Mouse (Mus musculus) CD4-positive helper T cell, adult 2 months (primary cell): Measurements from ENCODE around the gene Haus8.
"Not testable (repeated sequence)": the region's sequence is repeated elsewhere in the genome, so short reads cannot be mapped to it uniquely, and the experiment has no call there.

ENCODE experiments used
- DNase-seq: peaks from one replicate; pipeline ENCODE4 v3.0.0-alpha.2; 2012; ENCODE audit warnings: low read depth, missing footprints, low spot score

Haus8 gene

GRCm38 (mm10) chr8:71272286-71273150 is at the start of gene Haus8, which contains the start of gene Myo9b:
Haus8 (minus strand) TSS chr8:71272934.
Myo9b (plus strand) TSS chr8:71272714.
- DNase-seq = peak; percentile 99

GRCm38 (mm10) chr8:71319760-71320159 is 47.0 kb upstream of the Haus8 start:
- DNase-seq = not testable (repeated sequence)

- not testable (repeated sequence) for DNase-seq
These were observed 45.9 kb upstream of the Haus8 start for GRCm38 (mm10) chr8:71318610-71319009.

GRCm38 (mm10) chr8:71316486-71317031 is 43.8 kb upstream of the Haus8 start:
- no peak for DNase-seq

GRCm38 (mm10) chr8:71315972-71316371 is 43.2 kb upstream of the Haus8 start:
- DNase-seq = no peak

GRCm38 (mm10) chr8:71313951-71314350 is 41.2 kb upstream of the Haus8 start:
- no peak for DNase-seq

- no peak for DNase-seq
These were observed 40.0 kb upstream of the Haus8 start for GRCm38 (mm10) chr8:71312700-71313099.

- DNase-seq = no peak
These were observed 37.7 kb upstream of the Haus8 start for GRCm38 (mm10) chr8:71310446-71310845.

GRCm38 (mm10) chr8:71307913-71308312 is 35.2 kb upstream of the Haus8 start:
- DNase-seq = no peak

- no peak for DNase-seq
These were observed 34.6 kb upstream of the Haus8 start for GRCm38 (mm10) chr8:71307371-71307770.

- DNase-seq = no peak
These were observed 33.3 kb upstream of the Haus8 start for GRCm38 (mm10) chr8:71305988-71306387.

GRCm38 (mm10) chr8:71303632-71304031 is 30.9 kb upstream of the Haus8 start:
- no peak for DNase-seq

GRCm38 (mm10) chr8:71302788-71303187 is 30.1 kb upstream of the Haus8 start:
- no peak for DNase-seq

- no peak for DNase-seq
These were observed 27.0 kb upstream of the Haus8 start for GRCm38 (mm10) chr8:71299716-71300115.

GRCm38 (mm10) chr8:71297439-71297838 is 24.7 kb upstream of the Haus8 start:
- no peak for DNase-seq

- no peak for DNase-seq
These were observed 24.1 kb upstream of the Haus8 start for GRCm38 (mm10) chr8:71296784-71297183.

- no peak for DNase-seq
These were observed 23.5 kb upstream of the Haus8 start for GRCm38 (mm10) chr8:71296188-71296621.

- DNase-seq = not testable (repeated sequence)
These were observed 21.2 kb upstream of the Haus8 start for GRCm38 (mm10) chr8:71293930-71294329.

- no peak for DNase-seq
These were observed 18.6 kb upstream of the Haus8 start for GRCm38 (mm10) chr8:71291351-71291750.

- DNase-seq = no peak
These were observed 18.2 kb upstream of the Haus8 start for GRCm38 (mm10) chr8:71290911-71291310.

GRCm38 (mm10) chr8:71290211-71290610 is 17.5 kb upstream of the Haus8 start:
- no peak for DNase-seq

- no peak for DNase-seq
These were observed 16.4 kb upstream of the Haus8 start for GRCm38 (mm10) chr8:71289098-71289497.

- no peak for DNase-seq
These were observed 15.8 kb upstream of the Haus8 start for GRCm38 (mm10) chr8:71288441-71288949.
